Mouse (Mus musculus): ENCODE results near the gene Aco2.

Gene Aco2

GRCm38 (mm10) chr15:81920546-81921217, 48.6 kb downstream of the Aco2 start:
- no peak for DNase-seq

GRCm38 (mm10) chr15:81921255-81921654, 49.1 kb downstream of the Aco2 start:
- peak; percentile 33 for DNase-seq

GRCm38 (mm10) chr15:81924933-81925332, 52.8 kb downstream of the Aco2 start:
- no peak for DNase-seq

DNA sequence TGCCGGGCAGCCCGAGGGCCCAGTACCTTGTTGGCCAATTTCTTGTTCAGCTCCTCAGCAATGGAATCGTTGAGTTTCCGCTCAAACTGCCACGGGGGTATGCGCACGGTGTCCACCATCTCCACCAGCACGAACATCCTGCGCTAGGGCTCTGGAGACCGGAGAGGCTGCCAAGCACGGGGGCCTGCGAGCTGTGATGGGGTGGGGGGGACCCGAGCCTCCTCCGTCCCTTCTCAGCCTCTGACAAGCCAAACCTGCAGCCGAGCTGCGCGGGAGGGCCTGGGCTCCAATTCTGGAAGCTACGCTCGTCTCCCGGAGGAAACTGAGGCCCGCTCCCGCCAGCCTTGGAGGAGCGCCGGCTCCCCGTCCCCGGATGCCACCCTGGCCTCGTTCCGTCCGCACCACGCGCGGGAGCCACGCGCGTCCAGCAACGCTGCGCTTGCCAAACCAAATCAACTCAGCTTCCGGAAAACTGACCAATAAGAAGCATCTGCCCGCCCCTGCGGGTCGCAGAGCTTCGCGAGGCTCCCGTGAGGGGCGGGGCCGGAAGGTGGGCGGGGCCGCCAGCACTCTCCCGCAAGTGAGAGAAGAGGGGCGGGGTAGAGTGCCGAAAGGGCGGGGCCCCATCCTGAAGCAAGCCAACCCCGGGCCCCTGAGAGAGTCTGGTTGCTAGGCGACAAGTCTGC, 53.8 kb downstream of the Aco2 start, which contains the start of gene Polr3h:
Gene Polr3h, minus strand, starts transcription at position 481 of the 686 bp plus-strand sequence.
- DNase-seq, result peak; percentile 95

GRCm38 (mm10) chr15:81926446-81926822, 54.3 kb downstream of the Aco2 start:
- DNase-seq, result no peak

DNA sequence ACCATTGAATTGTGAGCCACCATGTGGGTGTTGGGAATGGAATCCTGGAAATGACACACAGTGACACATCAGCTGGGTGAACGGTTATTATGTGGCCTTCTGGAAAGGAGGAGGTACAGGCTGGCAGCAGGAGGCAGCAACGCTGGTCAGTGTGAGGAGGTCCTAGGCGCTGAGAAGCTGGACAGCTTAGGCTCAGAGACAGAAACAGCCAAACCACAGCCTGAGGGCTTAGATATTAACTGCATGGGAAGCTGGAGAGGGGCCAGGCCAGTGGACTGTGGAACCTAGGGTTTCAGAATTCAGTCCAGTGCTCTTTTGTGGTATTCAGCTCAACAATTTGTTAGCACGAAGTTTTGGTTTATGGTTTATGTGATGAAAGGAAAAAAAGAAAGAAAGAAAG, 55.6 kb downstream of the Aco2 start:
- no peak for DNase-seq

DNA sequence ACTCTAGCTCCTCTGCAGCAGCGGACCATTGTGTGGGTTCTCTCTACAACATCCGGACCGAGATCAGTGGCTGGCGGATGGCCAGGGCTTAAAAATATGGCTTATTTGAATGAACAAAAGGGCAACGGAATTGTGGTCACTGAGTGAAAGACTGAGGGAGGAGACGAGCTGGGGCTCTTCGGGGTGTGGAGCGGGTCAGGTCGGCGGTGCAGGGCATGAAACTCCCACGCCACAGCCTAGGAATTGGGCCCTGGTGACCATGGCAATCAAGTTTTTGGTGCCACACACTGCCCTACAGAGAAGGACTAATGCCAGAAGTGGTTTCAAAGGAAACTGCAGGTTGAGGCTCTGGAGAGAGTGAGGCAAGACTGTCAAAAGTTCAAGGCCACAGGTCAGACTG, 56.2 kb downstream of the Aco2 start:
- DNase-seq, result peak; percentile 60

- DNase-seq, result no peak
Measured at GRCm38 (mm10) chr15:81932951-81933470, 60.9 kb downstream of the Aco2 start.

DNA sequence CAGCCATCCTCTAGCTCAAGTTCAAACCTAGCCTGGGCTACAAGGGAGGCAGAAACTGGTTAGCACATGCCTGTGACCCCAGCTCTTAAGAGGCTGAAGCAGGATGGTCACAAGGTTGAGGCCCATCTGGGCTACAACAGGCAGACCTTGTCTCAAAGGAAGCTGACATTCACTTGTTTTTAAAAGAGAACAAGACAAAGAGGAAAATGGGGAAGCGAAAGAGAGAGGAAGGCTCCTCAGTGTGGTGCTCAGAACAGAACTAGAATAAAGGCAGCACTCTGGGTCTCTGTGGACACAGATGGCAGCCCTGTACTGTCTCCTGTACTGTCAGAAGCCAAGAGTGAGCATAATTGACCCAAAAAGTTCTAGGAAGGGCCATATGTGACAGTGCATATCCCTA, 61.9 kb downstream of the Aco2 start:
- no peak for DNase-seq

DNA sequence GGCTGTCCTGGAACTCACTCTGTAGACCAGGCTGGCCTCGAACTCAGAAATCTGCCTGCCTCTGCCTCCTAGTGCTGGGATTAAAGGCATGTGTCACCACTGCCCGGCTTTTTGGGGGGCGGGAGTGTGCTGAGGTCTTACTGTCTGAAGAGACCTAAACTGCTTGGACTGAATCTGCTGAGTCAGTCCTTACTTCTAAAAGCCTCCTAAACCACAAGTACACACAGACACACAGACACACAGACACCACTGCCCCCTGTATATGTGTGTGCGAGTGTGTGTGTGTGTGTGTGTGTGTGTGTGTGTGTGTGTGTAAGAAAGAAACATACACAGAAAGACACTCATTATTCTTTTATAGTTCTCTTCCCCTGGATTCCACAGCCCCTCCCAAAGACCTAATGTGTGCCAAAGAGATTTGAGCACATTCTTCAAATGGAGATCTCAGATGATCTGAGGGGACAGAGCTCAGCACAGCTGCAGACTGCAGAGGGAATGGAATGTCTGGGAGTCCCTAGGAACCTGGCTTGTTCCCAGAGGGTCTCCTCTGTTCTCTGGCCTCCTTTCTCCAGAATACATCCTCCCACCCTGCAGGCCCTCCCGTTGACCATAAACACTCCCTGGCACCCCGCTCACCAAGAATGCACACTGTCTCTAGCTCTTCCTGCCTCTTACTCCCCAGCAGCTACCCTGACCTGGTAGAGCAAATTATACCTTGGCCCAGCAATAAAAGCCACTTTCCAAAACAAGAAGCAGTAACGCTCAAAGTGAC, 63.9 kb downstream of the Aco2 start:
- no peak for DNase-seq

DNA sequence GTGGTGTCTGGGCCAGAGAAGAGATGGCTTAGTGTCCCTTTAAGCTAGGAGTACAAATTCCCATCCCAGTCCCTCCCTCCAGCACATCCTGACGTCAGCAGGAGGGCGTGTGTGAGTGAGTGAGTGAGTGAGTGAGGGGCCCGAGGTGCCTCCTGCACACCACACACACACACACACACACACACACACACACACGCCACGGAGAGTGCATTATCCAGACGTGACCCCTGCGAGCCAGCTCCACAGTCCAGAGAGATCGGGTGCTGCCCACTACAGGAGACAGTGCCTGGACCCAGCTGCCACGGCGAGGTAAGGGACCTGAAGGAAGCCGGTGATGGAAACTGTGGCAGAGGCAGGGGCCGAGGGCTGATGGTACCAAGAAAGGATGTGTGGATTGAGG, 64.6 kb downstream of the Aco2 start, which contains the start of gene Csdc2:
Gene Csdc2, plus strand, starts transcription at position 81 of the 400 bp plus-strand sequence.
- DNase-seq, result peak; percentile 67

DNA sequence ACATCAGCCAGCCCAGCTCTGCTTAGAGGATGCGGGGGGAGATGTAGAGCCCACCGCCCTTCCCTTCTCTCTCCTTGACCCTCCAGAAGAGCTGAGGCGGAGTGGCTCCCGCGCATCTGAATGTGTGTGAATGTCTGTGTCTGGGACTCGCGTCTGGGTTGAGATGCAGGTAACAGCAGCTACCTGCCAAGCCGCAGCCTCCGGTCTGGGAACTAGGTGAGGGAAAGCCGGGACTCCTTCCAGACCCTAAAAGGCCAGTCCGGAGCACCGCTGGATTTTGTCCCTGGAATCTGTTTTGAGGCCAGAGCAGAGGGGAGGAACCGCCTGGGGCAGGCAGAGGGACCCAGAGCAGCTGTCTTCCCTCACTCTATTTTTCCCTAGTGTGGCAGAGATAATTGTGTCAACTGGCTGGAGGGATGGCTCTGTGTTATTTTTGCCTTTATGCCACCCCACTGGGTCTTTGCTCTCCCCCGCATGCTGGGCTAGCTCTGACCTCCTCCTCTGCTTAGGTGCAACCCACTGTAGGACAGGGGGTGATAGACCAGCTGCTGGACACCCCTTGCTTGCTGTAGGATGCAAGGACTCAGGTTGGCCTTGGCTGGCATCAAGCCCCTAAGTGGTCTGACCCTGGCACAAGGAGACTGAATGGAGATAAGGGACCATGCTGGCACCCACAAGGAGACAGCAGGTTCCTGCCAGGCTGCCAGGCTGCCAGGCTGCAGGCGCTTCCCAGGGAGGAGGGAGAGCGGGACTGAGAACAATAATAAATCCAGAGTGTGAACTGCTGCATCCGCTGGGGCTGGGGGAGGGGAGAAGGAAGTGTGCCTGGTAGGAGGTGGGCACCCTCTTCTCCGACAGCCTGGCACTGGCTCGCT, 65.2 kb downstream of the Aco2 start:
- peak; percentile 72 for DNase-seq

DNA sequence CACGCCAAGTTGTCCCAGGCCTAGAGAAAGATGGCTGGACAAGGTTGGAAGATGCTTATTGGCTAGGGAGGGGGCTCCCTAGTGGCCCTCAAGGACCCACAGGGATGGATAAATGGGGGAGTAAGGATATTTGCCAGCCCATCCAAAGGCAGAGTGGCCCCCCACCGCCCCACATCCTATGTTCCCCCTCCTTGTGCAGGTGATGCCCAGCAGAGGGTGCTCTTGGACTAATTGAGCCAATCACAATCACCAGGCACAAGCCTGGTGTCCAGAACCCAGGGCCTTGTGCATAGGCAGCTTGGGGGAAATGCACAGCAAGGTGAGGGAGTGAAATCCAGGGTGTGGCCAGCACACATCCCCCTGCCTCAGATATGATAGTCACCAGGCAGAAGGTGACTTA, 66.1 kb downstream of the Aco2 start:
- peak; percentile 64 for DNase-seq

- no peak for DNase-seq
Measured at GRCm38 (mm10) chr15:81939157-81939715, 67.1 kb downstream of the Aco2 start.

DNA sequence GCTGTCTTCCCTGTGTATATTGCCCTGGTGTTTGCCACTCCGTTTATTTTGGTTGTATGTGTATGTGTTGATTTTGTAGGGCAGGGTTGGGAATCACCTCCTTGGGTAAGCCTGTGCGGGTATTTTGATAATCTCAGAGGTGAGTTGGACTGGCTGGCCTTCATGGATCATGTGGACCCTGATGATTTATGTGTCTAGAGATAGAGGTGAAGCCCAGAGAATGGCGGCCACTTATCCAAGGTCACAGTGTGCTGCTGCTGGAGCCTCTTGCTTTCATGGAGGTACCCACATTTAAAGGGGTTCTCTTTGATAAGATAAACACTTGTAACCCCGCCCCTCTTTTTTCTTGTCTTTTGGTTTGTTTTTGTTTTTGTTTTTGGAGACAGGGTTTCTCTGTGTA, 67.7 kb downstream of the Aco2 start:
- DNase-seq, result no peak

- no peak for DNase-seq
Measured at GRCm38 (mm10) chr15:81940219-81940618, 68.1 kb downstream of the Aco2 start.

DNA sequence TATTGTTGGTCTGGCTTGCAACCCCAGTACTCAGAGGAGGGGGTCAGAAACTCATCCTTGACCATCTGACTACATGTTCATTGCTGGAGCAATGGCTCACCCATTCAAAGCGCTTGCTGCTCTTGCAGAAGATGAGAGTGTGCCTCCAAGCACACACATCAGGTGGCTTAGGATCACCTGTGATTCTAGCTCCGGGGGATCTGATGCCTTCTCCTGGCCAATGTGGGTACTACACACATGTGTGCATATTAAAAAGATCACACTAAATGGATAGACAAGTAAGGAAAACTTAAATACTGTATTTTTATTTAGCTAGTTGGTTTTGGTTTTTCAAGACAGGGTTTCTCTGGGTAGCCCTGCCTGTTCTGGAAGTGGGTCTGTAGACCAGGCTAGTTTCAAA, 68.9 kb downstream of the Aco2 start:
- DNase-seq, result no peak

- no peak for DNase-seq
Measured at GRCm38 (mm10) chr15:81943176-81943749, 71.2 kb downstream of the Aco2 start.

GRCm38 (mm10) chr15:81949076-81949475, 77.0 kb downstream of the Aco2 start:
- no peak for DNase-seq

- no peak for DNase-seq
Measured at GRCm38 (mm10) chr15:81949476-81950131, 77.5 kb downstream of the Aco2 start.

DNA sequence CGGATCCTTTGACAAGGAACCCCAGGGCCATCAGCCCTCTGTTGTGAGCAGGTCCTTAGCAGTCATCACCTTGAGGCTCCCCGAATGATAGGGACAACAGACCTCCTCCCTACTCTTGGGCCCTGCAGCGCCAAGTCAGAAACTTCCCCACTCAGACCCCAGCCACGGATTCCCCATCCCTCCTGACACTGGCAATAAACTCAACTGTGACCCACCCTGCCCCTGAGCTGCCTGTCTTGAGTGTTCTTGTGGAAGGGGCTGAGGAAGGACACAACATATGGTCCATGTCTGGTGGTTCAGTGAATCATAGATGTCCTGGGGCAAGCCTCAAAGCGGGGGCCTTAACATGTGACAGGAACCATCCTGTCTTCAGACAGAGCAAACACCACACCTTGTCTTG, 78.6 kb downstream of the Aco2 start:
- no peak for DNase-seq
